Mouse (Mus musculus): ENCODE data around the gene Cyb5d1.

GRCm38 (mm10) chr11:69422842-69423241, 27.4 kb upstream of the Cyb5d1 start:
- no peak for TF ChIP-seq POLR2A (IDR thresholded peaks at IDR 0.05; ENCODE audit: low read depth, low read length)
- TF ChIP-seq MAX (IDR thresholded peaks at IDR 0.05; ENCODE audit: low read length), result no peak

Data from CH12.LX (cell line).